Mouse (Mus musculus) kidney, postnatal 36 days (tissue): ENCODE data around the gene Igf1r.
"Not testable (repeated sequence)": the region's sequence is repeated elsewhere in the genome, so short reads cannot be mapped to it uniquely, and the experiment has no call there.

Source experiments
- DNase-seq, 2 experiments: peaks; one replicate each; pipeline ENCODE4 v3.0.0; 2021 to 2022; ENCODE audit warnings: mixed read lengths in 2 of 2

The Igf1r gene

GRCm38 (mm10) chr7:68274951-68275350 is 322.3 kb downstream of the Igf1r start:
- no peak for DNase-seq

GRCm38 (mm10) chr7:68275445-68275837 is 322.8 kb downstream of the Igf1r start:
- DNase-seq: not testable (repeated sequence)

- peak; percentile 61 to 78 for DNase-seq
These were observed 323.5 kb downstream of the Igf1r start for GRCm38 (mm10) chr7:68275838-68276731.

GRCm38 (mm10) chr7:68277054-68277896 is 324.6 kb downstream of the Igf1r start:
- DNase-seq: no peak

GRCm38 (mm10) chr7:68277897-68278270 is 325.3 kb downstream of the Igf1r start:
- no peak for DNase-seq

- no peak for DNase-seq
These were observed 325.8 kb downstream of the Igf1r start for GRCm38 (mm10) chr7:68278385-68278784.

- no peak for DNase-seq
These were observed 326.3 kb downstream of the Igf1r start for GRCm38 (mm10) chr7:68278908-68279307.

GRCm38 (mm10) chr7:68279481-68279880 is 326.9 kb downstream of the Igf1r start:
- DNase-seq: no peak

- no peak for DNase-seq
These were observed 327.8 kb downstream of the Igf1r start for GRCm38 (mm10) chr7:68280352-68280869.

- no peak for DNase-seq
These were observed 328.7 kb downstream of the Igf1r start for GRCm38 (mm10) chr7:68281341-68281740.

GRCm38 (mm10) chr7:68282304-68283132 is 329.9 kb downstream of the Igf1r start:
- no peak for DNase-seq

GRCm38 (mm10) chr7:68283133-68283520 is 330.5 kb downstream of the Igf1r start:
- DNase-seq: not testable (repeated sequence)
